Mouse (Mus musculus) hindbrain, embryonic 14.5 days (tissue): ENCODE results near the gene Olfr694. TPM values are rescaled to one million over a fixed set of nuclear protein-coding genes. Genes with fewer than 3 reads are reported as not detected.

ENCODE experiments used
- polyA plus RNA-seq: library from polyadenylated mRNA; unstranded; fragments of >200 nt; fragmentation: Nextera tagmentation; extraction: Ambion mirVana; gene quantifications from 2 replicates; pipeline ENCODE4 v1.2.1, GENCODE M21; 2014

The Olfr694 gene
- polyA plus RNA-seq, 1 experiment from 2014 or later: not detected

Other genes starting within 250 kb of the Olfr694 start
- not detected in 2 replicates for gene Olfr693, start 11.2 kb downstream of the Olfr694 start, polyA plus RNA-seq
- not detected in 2 replicates for gene Olfr695, start 24.6 kb upstream of the Olfr694 start, polyA plus RNA-seq
- not detected in 2 replicates for gene Olfr697, start 50.6 kb upstream of the Olfr694 start, polyA plus RNA-seq
- not detected in 2 replicates for gene Olfr698, start 63.6 kb upstream of the Olfr694 start, polyA plus RNA-seq
- not detected in 2 replicates for gene Olfr699, start 101.4 kb upstream of the Olfr694 start, polyA plus RNA-seq
- not detected in 2 replicates for gene Olfr700, start 117.0 kb upstream of the Olfr694 start, polyA plus RNA-seq
- not detected in 2 replicates for gene Olfr701, start 122.3 kb upstream of the Olfr694 start, polyA plus RNA-seq
- not detected in 2 replicates for gene Olfr702, start 142.1 kb upstream of the Olfr694 start, polyA plus RNA-seq
- gene Olfr703, start 151.5 kb upstream of the Olfr694 start, polyA plus RNA-seq: not detected in 2 replicates
- not detected in 2 replicates for gene Olfr704, start 171.4 kb upstream of the Olfr694 start, polyA plus RNA-seq
- not detected in 2 replicates for gene Olfr705, start 185.1 kb upstream of the Olfr694 start, polyA plus RNA-seq
- not detected in 2 replicates for gene Olfr706, start 196.3 kb upstream of the Olfr694 start, polyA plus RNA-seq
- gene Olfr707, start 209.4 kb upstream of the Olfr694 start, polyA plus RNA-seq: not detected in 2 replicates
- gene Olfr1532-ps1, start 216.2 kb upstream of the Olfr694 start, polyA plus RNA-seq: not detected in 2 replicates
- not detected in 2 replicates for gene Olfr709-ps1, start 240.4 kb upstream of the Olfr694 start, polyA plus RNA-seq